Mouse (Mus musculus) right cerebral cortex, postnatal 4 days (tissue): ENCODE measurements at regions not wholly inside any gene's neighbourhood (a gene's known extent, or its start where the extent isn't known, plus 50 kb on each side); places are given as distances from the start of the nearest gene placed in this dataset.

ENCODE experiments used
- DNase-seq: peaks from one replicate; pipeline ENCODE4 v3.0.0-alpha.2; 2022

DNA sequence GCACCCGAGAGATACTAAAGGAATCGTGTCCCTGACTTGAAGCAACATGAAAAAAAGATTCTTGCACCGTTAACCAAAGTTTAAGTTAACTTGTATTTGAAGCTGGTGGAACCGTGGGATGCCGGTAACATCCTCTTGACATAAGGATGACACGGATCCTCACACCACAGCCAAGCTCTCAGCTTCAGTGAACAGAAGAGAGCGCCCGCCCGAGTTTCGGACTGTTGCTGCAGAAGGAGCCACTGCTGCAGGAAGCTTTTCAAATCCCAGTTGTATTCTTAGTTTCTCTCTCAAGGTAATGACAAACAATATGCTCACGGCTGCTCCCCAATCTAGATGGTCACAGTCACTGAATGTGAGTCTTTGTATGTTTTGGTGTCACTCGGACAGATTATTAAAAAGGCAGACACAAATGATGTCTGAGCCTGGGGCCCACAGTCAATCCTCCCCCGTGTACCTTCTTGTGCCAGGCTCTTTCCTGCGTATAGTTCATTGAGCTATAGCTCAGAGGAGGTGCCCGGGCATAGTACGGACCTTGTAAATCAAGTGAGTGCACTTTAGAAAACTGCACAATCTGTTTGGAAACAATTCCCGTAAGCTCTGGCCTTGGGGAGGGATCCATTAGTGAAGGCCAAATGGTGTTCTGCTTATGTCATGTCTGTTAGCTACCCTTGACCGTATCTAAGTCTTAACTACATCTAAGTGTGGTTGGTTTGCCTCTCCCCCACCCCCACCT lies 99.3 kb upstream of the Ankrd55 start:
- DNase-seq, result no peak

DNA sequence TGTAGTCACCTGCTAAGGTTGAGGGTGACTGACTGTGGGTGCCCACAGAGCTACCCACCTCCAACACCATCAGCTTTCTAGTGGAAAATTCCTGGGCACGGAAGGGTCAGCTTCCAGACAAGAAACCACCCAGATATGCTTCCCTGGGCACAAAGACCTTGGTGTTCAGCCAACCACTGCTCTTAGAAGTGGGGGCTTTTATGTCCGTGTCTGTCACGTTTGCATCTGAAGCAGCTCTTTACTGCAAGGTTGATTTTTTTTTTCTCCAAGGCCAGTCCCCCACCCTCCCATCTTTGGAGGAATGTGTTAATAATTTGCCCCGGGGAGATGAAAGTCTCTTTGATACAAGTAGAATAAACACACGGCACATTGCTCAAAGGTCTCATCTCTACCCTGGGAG lies 98.6 kb upstream of the Ankrd55 start:
- no peak for DNase-seq

DNA sequence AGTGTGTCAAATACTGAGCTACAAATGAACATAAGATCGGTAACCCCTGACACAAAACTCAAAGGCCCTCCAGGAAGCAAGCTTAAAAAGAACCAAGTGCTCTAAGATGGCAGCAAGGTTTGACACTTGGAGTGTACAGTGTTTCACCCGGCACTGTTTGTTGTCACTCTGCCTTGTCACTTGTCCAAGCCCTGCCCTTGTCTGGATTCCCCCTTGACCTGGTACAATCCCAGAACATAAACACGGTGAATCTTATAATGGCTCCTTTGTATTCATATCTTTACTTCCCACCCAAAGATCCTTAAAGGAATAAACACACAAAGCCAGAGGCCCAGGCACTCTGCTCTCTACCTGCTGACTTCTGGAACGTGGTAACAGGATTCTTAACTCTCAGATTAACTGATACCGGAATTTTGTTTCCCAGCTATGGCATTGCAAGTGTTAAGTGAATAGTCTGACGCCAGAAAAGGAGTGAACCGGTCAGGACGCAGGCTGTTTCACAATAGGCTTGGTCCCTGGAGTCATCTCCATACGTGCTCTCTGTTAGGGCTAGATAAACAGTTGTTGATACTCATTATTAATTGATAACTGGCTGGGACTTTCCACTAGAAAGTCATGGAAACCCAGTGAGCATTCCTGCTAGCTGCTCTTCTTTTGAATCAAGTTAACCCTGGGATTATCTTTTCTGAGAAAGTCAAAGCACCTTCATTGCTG lies 95.9 kb upstream of the Ankrd55 start:
- DNase-seq, result no peak

DNA sequence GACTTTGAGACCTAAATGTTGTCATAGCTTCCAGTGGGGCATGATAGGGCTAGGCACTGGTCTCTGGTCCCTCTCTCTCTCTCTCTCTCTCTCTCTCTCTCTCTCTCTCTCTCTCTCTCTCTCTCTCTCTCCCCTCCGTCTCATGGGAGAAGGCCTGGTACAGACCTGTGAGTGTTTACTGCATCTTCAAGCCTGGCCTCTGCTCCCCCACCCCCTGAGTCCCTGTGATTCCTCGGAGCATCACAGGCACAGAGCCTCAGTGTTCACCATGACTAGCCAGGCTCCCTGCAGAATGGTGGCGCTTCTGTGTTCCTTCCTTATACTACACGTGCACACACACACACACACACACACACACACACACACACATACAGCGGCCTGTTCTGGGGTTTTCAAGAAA lies 94.6 kb upstream of the Ankrd55 start:
- DNase-seq, result no peak

DNA sequence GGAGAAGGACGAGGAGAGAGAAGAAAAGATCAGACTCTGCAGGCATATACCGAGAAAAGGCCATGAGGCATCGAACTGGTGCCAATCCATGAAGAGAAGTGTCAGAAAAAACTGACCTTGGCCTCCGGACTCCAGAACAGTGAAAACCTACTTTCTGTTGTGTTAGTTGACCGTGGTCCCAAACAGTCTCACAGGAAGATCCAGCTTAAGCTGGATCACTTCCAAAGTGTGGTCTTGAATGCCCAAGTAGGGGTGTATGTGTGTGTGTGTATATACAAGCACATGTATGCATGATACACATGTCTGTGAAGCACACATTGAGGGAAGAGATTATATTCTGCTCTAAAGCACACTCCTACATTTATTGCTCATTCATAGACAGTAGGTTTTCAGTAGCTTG lies 93.3 kb upstream of the Ankrd55 start:
- no peak for DNase-seq

DNA sequence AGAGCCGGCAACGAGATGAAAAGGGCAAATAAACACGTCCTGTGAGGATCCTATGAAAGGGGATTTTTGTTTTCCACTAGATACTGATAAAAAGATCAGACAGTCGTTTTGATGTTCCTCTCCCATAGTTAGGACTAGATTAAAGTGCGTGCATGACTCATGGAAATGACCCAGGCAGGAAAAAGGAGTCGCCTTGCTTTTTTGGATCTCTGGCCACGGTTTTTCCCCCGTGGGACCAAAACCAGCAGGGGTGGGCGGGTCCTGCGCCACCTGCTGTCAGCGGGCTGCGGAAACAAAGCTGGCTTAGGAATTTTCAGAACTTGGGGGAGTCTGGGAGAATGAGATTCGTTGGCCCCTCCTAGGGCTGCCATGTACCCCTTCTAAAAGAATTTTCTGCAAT lies 91.5 kb upstream of the Ankrd55 start:
- peak; percentile 39 for DNase-seq

DNA sequence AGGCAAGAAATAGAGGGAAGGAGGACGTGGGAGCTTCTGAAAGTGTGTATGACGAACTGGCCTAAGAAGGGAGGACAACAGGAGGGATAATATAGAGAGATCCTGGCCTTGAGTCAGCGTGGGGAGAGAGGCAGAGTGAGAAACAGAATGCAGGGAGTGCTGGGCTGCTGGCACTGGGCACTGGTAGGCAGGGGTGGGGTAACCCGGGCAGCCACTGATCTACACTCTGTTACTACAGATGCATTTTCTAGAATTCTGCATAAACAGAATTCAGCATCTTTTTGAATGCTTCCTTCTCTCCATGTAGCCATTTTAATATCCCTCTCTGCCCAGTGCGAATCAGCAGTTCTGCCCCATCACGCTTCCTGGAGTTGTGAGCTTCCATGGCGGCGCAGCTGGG lies 84.5 kb upstream of the Ankrd55 start:
- no peak for DNase-seq

DNA sequence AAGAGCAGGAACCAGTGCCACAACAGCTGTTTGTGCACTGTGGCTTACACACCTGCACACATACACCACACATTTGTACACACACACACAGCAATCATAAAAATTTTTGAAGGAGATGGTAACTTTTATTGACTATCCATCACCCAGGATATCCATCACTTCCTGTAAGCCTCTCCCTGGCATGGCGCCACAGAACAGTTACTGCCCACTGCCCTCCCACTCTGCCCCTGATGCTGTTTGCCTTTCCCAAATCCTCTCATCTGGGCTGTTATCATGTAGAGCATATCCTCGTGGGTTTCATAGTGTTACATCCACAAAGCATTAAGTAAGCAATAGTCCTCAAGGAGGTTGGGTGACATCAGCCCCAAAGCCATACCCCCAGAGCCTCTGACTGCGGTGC lies 84.0 kb upstream of the Ankrd55 start:
- no peak for DNase-seq

DNA sequence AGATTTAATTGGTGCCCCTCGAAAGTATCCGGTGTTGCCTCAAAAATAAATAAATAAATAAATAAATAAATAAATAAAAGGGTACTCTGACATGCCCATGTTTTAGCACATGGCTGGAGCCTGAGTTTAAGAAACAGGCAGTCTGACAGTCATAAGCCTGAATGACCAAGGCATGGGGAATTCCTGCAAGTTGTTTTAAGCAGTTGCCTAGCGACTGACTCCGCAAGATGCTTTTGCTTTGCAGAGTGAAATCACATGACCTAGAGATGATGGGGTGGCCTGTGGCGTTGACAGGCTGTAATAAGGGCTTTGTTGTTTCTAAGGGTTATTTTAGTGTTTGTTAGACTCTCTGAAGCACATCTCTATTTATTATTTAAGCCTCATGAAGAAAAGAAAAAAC lies 83.4 kb upstream of the Ankrd55 start:
- DNase-seq, result no peak

DNA sequence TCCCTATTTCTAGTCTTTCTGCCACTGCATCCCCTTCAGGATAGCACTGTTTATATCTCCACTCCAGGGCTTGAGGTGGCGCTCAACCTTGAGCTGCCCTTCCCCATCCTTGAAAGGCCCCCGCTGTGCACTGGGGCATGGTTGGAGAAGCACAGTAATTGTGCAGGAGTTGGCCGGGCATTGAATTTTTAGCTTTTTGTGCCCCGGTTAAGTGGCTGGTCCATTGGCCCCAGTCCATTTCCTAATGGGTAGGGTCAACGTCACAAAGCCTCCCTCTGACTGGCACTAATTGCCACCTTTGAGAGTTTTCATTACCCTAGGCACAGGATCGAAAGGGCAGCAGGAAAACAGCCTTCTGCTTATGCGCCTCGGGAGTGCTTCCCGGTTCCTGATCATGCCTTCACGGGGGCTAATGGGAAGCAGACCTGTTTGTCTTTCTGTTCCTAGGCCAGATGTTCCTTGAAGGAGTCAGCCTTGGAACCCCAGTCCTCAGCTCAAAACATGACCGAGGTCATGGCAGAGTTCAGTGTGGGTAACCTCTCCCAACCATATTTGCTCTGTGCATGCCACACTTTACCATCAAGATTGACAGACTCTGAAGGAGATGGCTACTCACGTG lies 80.5 kb upstream of the Ankrd55 start:
- no peak for DNase-seq

DNA sequence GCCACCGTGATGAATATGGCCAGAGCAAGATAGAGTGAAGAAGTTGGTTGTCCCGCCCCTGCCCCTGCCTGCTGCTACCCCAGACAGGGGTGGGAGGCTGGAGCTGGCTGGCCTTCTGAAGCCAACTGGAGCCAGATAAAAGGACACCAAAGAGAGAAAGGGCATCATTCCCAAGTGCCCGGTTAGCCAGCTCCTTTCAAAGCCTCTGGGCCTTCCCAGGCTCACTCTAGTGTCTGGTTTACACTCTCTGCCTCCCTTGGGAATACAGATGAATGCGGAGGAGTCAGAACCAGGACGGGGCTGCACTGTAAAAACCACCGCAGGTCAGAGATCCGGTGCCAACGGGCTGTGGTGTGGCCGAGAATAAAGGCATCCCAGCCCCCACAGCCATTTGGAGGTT lies 76.4 kb upstream of the Ankrd55 start:
- DNase-seq, result peak; percentile 17

DNA sequence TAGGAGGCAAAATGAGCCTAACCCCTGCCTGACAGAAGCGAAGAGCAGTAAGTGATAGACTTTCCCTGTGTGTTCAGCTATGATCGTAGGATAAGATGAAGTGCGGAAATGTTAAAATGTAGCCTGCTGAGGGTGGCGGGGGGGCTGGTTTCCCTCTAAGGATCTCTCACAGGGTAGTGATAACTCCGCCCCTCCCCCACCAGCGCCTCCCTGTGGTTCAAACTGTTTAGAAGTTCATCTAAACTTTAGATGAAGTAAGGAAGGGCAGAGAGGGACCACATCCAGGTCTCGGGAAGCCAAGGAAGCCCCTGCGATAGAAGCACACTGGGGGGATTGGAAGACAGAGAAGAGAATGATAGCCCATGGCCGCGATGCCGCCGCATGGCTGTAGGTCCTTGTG lies 75.9 kb upstream of the Ankrd55 start:
- DNase-seq, result no peak

DNA sequence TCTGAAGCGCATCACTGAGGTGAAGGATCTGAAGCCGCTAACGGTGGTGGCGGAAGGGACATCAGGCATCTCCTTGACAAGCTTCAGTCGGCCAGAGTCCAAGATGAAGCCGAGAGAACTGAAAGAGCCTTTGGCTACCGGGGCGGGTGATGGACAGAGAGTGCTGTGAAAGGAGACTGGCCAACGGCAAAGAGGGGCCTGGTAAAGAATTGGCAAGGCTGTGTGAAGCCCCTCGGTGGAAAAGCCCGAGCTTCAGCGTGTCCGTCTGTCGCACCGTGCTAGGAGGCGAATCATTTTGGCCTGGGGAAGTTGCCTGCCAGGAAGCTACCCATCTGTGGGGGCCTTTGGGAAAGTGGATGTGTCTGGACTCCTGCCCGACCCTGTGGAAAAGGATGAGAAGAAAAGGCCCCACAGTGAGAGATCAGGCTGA lies 74.6 kb upstream of the Ankrd55 start:
- peak; percentile 14 for DNase-seq

DNA sequence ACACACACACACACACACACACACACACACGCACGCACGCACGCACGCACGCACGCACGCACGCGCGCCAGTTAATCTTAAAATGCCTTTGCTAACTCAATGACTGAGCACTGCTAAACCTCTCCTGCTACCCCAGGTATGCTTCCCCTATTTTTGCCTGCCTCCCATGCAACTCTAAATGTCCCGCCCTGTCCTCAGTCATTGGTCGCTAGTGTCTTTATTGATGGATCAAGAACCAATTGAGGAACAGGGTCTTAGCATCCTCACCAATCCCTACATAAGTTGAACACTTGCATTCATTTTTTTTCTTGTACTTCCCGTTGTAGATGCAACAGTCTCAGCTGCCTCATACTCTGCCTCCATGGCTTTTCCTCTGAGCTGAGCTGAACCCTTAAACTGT lies 72.2 kb upstream of the Ankrd55 start:
- no peak for DNase-seq

DNA sequence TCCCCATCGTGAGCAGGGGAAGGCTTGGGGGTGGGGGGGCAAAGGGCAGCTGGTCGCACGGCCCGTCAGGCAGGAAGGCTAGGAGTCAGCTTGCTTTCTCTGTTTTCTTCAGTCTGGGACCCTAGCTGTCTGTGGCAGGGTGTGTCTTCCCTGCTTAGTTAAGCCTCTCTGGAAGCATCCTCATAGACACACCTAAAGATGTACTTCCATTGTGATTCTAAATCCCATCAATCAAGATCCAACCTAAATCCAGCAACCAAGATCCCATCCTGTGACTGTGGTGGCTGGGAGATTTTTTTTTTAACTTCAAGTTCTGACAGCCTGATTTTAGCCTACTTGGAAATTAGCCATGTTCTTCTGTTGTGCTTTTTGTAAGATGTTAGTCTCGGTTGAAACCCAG lies 69.9 kb upstream of the Ankrd55 start:
- DNase-seq, result no peak

DNA sequence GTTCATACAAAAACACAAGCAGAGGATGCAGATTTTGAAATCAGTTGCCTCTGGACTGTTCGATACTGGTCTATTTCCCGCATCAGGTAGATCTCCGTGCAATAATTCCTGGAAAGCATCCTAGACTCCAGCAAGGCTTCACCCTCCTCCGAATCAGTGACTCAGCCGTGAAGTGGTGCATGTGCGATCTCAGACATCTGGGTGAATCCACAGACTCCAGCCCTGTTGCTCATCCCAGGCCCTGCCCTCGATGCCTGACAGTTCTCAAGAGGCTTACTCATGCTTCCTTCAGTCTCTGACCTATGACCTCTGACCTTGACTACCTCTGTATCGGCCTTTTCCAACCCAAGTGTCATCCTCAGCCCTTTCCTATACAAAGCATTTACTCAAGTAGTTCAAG lies 68.1 kb upstream of the Ankrd55 start:
- no peak for DNase-seq

DNA sequence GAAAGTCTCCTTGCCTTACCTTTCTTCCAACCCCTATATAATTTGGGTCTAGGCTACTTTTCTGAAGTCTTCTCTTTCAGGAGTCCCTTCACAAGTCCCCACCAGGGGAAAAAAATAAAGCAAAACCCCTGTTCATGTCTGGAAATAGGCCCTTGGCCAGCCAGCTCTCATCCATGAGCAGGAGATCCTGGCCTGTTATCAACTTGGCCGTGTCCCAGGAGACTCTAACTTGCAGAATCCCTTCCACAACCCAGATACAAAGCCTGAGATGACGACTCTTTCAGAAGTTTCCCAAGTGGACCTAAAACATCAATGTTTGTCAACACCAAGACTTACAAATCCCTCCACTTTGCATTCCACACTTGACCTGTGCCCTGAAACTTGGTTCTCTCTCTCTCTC lies 64.6 kb upstream of the Ankrd55 start:
- no peak for DNase-seq

DNA sequence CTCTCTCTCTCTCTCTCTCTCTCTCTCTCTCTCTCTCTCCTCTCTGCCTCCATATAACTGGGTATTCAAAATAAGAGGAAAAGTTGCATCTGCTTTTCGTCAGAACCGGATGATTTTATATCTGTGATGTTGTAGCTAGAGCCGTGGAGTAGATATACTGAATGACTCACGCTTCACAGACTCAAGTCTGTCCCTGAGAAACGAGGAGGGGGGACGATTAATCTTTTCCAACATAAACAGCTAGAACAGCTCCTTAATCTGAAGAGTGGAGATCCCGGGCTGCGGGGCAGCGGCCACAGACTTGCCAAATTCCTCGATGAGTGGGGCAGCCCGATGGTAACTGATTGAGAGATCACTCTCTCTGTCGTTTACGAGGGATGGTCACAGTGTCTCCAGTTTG lies 60.5 kb upstream of the Ankrd55 start:
- DNase-seq, result no peak

DNA sequence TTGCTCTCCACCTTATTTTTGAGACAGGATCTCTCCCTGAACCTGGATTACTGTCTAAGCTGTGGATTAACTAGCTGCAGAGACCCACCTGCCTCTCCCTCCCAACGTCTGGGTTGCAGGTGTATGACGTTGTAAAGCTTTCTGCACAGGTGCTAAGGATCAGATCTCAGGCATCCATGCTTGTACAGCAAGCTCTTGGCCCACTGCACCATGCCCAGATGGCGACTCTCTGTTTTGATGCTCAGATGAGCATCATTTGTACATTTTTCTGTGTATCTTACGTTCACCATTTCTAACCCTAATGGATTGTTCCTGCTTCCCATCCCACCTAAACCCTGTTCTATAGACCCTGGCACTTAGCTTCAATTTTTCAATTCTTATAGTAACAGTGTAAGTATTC lies 59.4 kb upstream of the Ankrd55 start:
- no peak for DNase-seq

DNA sequence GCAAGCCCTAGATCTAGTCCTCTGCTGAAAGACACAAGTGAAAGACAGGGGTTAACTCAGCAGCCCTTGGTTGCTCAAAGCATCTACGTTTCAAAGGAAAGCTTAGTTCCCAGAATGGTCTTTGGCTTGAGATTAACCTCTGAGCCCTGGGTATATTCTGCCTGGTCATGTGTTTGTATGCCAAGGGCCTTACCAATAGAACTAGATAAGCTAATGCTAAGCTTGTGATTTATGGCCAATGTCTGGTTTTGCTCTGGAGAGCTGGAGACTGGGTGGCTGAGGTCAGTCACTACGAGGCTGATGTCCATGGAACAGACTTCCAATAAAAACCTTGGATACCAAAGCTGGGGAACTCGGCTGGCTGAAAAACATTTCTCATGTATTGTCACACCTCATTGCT lies 58.1 kb upstream of the Ankrd55 start:
- no peak for DNase-seq

DNA sequence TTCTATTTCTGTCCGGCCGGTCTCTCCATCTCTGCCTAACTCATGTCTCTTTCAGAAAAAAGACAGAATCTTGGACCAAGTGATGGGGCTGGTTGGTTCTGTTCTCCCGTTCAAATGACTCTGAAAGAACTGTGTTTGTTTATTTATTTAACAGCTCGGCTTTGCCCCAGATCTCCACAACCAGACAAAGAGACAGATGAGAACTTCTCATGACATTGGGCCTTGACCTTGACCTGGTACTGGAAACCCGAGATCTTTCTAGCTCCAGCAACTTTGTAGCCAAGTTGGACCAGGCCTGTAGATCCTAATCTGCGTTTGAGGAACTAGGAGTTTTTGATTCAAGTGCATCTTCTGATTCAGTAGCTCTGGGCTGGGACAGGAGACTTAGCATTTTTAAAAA lies 53.6 kb upstream of the Ankrd55 start:
- no peak for DNase-seq

DNA sequence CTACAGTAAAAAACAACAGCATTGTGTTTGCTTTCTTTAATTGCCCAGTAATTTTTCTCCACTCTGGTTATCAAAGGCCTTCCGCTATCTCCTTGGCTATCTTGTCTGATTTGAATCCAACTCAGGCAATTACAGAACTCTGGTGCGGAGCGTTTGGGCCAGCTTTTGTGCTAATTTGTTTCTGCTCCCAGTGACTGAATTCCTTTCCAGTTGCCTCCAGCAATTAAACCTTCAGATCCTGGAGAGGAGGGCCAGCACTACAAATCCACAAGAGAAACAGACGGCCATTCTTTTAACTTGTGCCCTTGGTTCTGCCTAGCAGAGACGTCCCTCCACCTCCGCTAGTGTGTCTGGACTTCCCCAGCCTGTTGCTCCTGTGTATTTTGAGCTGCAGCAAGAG lies 51.3 kb upstream of the Ankrd55 start:
- DNase-seq, result no peak

DNA sequence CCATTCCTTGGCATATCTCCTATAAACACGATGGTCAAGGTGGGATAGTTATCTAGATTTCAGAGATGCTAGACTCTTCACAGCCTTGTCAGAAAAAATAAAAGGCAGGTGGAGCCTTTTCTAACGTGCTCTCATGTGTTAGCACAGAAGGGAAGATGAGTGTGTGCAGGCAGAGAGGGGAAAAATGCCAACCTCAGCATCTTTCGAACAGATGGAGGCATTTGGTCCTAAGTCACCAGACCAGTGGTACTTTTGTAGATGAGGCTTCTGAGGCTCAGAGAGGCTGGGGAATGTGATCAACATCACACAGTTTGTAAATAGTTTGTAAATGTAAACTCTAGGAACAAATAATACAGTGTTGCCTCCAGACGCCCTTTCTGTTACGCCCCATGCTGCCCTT lies 50.9 kb upstream of the Ankrd55 start:
- no peak for DNase-seq

DNA sequence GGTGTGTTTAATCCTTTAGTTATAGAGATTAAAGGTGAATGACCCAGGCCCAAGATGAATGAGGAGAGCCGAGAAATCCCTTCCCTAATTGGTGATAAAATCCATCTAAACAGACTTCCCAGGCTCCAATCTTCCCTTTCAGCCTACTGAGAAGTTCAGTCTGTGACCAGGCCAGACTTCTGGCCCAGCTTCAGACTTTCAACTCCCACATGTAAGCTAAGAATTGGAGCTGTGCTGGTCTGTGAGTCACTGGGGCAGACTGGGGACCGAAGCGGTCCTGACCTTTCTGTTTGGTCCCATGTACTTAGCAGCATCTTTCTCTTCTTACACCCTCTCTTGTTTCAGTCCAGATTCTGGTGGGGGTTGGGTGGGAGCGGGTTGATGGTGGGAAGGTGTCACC lies 50.3 kb upstream of the Ankrd55 start:
- DNase-seq, result no peak
